14 mouse cellular contexts compared by ENCODE assay signal in the genomic region with DNA sequence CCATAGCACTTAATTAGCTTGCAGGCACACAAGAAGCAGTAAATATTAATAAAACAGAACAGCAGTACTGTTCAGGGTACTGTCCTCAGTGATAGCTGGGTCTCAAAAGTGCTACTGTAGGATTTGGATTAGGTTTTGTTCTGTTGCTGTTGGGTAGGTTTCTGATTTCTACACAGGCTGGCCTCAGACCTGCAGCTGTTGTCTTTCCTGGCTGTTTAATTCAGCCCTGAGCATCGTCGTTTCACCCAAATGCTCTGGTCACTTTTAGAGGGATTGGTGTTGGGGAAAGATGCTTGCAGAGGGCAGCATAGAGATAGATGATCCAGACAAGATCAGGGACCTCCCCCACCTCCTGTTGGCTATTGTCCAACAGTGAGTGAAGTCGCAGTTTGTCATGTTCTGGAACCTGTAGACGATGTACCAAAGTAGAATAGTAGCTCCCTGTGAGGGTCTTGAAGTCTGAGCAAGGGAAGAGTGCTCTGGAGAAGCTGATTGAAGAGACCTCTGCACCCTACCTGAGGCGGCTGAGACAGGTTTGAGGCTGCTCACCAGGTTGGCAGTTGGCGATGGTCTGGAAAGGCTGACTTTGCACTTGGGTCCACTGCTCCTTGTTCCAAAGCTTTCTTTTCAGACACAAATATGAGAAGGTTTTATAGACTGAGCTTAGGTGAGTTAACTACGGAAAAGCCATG. TPM values are rescaled to one million over a fixed set of nuclear protein-coding genes. Genes with fewer than 3 reads are reported as not detected.
DNase-seq lines count a peak whose midpoint lies in the region; ATAC-seq and TF ChIP-seq lines count a peak whose summit lies in the region.
"Had no signal": no experiment of that assay in that cellular context is flagged by ENCODE, and none has a peak within 500 bp of the region (broad histone marks: within the 10 kb centered on the region; RNA-seq: fewer than 3 reads in every experiment).

No protein-coding gene starts in this region.

- TF ChIP-seq CTCF in heart, adult 2 months (IDR thresholded peaks at IDR 0.05): no peak

- no peak overlapping the region for H3K9ac ChIP-seq in heart, adult 2 months (ENCODE audit: low read depth, low read length)
- no peak overlapping the region for H3K9ac ChIP-seq in limb, embryonic 12.5 days (replicated peaks)
- H3K9ac ChIP-seq: lung, embryonic 15.5 days; stomach, embryonic 15.5 days had no signal

- no peak overlapping the region for H3K4me3 ChIP-seq in heart, adult 2 months
- H3K4me3 ChIP-seq in limb, embryonic 12.5 days (replicated peaks): no peak overlapping the region
- no peak overlapping the region for H3K4me3 ChIP-seq in limb, embryonic 10.5 days
- H3K4me3 ChIP-seq: lung, embryonic 15.5 days; stomach, embryonic 15.5 days had no signal

- no peak for TF ChIP-seq POLR2A in heart, adult 2 months (IDR thresholded peaks at IDR 0.05; ENCODE audit: insufficient read depth, low read depth, low read length)

- no peaks in the 10 kb centered on the region for H3K9me3 ChIP-seq in limb, embryonic 12.5 days
- no peaks in the 10 kb centered on the region for H3K9me3 ChIP-seq in limb, embryonic 10.5 days (replicated peaks)
- H3K9me3 ChIP-seq: lung, embryonic 15.5 days; stomach, embryonic 15.5 days had no signal

- no peaks in the 10 kb centered on the region for H3K27me3 ChIP-seq in heart, adult 2 months (ENCODE audit: control insufficient read depth, insufficient read depth, low read length)
- H3K27me3 ChIP-seq in limb, embryonic 12.5 days: no peaks in the 10 kb centered on the region
- no peaks in the 10 kb centered on the region for H3K27me3 ChIP-seq in limb, embryonic 10.5 days (ENCODE audit: low read depth, poor library complexity, severe bottlenecking)
- H3K27me3 ChIP-seq: lung, embryonic 15.5 days; stomach, embryonic 15.5 days had no signal

- H3K27ac ChIP-seq in heart, adult 2 months: peak overlapping the region; percentile 18; the same call in 1 of the 2 replicates
- H3K27ac ChIP-seq in limb, embryonic 12.5 days: peak overlapping the region; percentile 35; the same call in 1 of the 2 replicates
- no peak overlapping the region for H3K27ac ChIP-seq in limb, embryonic 10.5 days
- H3K27ac ChIP-seq: hindbrain, postnatal 0 days; lung, embryonic 15.5 days; stomach, embryonic 15.5 days had no signal

- ATAC-seq in limb, embryonic 12.5 days (ENCODE audit: insufficient number of reproducible peaks, insufficient read depth, low FRiP score, low TSS enrichment, low read depth): no peak
- no peak for ATAC-seq in megakaryocyte progenitor cell, adult 5-6 weeks (replicated peaks; ENCODE audit: poor library complexity)
- ATAC-seq: hindbrain, postnatal 0 days had no signal

- no peak for TF ChIP-seq EP300 in heart, adult 2 months (IDR thresholded peaks at IDR 0.05; ENCODE audit: insufficient read depth, low read depth, low read length)

- H3K4me1 ChIP-seq in heart, adult 2 months (ENCODE audit: control insufficient read depth, insufficient read depth, low read length): peaks cover 9% of the 10 kb centered on the region
- H3K4me1 ChIP-seq in limb, embryonic 12.5 days (replicated peaks): peaks cover 8% of the 10 kb centered on the region; the same call in 1 of the 2 replicates
- no peaks in the 10 kb centered on the region for H3K4me1 ChIP-seq in limb, embryonic 10.5 days
- H3K4me1 ChIP-seq: stomach, embryonic 15.5 days had no signal

- no peak for DNase-seq in heart, adult 2 months
- no peak for DNase-seq in heart, postnatal 10 days
- no peak for DNase-seq in limb, embryonic 10.5 days (ENCODE audit: low spot score)
- DNase-seq in kidney, postnatal 10 days: peak; percentile 67
- DNase-seq in yolk sac, embryonic 10.5 days (ENCODE audit: low spot score): peak; percentile 18
- DNase-seq in gastrocnemius, postnatal 25 days: no peak
- DNase-seq: adrenal gland, postnatal 14 days; gastrocnemius, postnatal 36 days; layer of hippocampus, adult 9-11 months had no signal

- intact Hi-C loops in heart, adult 2 months (cut with DNase I): no loop called here
- intact Hi-C loops in heart, postnatal 10 days (cut with DNase I): no loop called here

- H3K4me2 ChIP-seq in limb, embryonic 12.5 days: no peak overlapping the region
- H3K4me2 ChIP-seq: lung, embryonic 15.5 days; stomach, embryonic 15.5 days had no signal

- WGBS in heart, adult 2 months: 67% methylated on average over 7 of the region's 7 CpGs
- WGBS in limb, embryonic 12.5 days: 82% methylated on average over 7 of the region's 7 CpGs
- 84% methylated on average over 7 of the region's 7 CpGs for WGBS in limb, embryonic 10.5 days

- no peaks in the 10 kb centered on the region for H3K36me3 ChIP-seq in heart, adult 2 months (ENCODE audit: control insufficient read depth, insufficient read depth, low read length)
- peaks cover 35% of the 10 kb centered on the region for H3K36me3 ChIP-seq in limb, embryonic 12.5 days
- peaks cover 29% of the 10 kb centered on the region for H3K36me3 ChIP-seq in limb, embryonic 10.5 days

- H3K79me2 ChIP-seq in heart, adult 2 months (replicated peaks; ENCODE audit: control insufficient read depth, insufficient read depth, low read length): no peaks in the 10 kb centered on the region

RNA-seq across cellular contexts. Expression of gene Tmc8, which starts 51.9 kb away (rescaled TPM):
- 1 to 10 TPM; 3.3 to 3.7 TPM for total RNA-seq in heart, adult 2 months (2021)
- 6.1 and 9.5 TPM in 2 replicates for polyA plus RNA-seq in heart, adult 2 months (2012; rRNA removed)
- total RNA-seq in heart, postnatal 10 days (2021): 1 to 10 TPM; 4.4 to 6.4 TPM
- 0.53 and 1.2 TPM in 2 replicates for polyA plus RNA-seq in limb, embryonic 12.5 days (2016; fragmentation: Nextera tagmentation; extraction: Ambion mirVana)
- polyA plus RNA-seq in limb, embryonic 10.5 days (2016; fragmentation: Nextera tagmentation; extraction: Ambion mirVana): 1.4 and 1.5 TPM in 2 replicates
- total RNA-seq in gastrocnemius, postnatal 25 days (2021): 1 to 10 TPM in 1 of 2 experiments, under 1 TPM in 1; 0.56 to 1.6 TPM
- total RNA-seq in megakaryocyte progenitor cell, adult 5-6 weeks (2015): 2.1 and 3.1 TPM in 2 replicates
- total RNA-seq in megakaryocyte progenitor cell, adult 5-6 weeks (2017): 2.0 and 2.1 TPM in 2 replicates

RNA-seq across cellular contexts. Expression of gene Tmc6, which starts 52.1 kb away (rescaled TPM):
- 10 to 100 TPM; 12.6 to 15.7 TPM for total RNA-seq in heart, adult 2 months (2021)
- polyA plus RNA-seq in heart, adult 2 months (2012; rRNA removed): 18.1 and 23.3 TPM in 2 replicates
- total RNA-seq in heart, postnatal 10 days (2021): 10 to 100 TPM; 29.4 to 33.7 TPM
- polyA plus RNA-seq in limb, embryonic 12.5 days (2016; fragmentation: Nextera tagmentation; extraction: Ambion mirVana): 20.3 and 22.4 TPM in 2 replicates
- 25.1 and 28.2 TPM in 2 replicates for polyA plus RNA-seq in limb, embryonic 10.5 days (2016; fragmentation: Nextera tagmentation; extraction: Ambion mirVana)
- total RNA-seq in gastrocnemius, postnatal 25 days (2021): 1 to 10 TPM; 6.8 to 7.8 TPM
- total RNA-seq in megakaryocyte progenitor cell, adult 5-6 weeks (2015): 34.0 and 50.6 TPM in 2 replicates
- 8.6 and 13.1 TPM in 2 replicates for total RNA-seq in megakaryocyte progenitor cell, adult 5-6 weeks (2017)

Comparison
In these comparisons a context has a peak if more than half of its experiments do, and no peak if none do; other contexts are left out.
1. DNase-seq: peak in kidney, postnatal 10 days (single experiment) and yolk sac, embryonic 10.5 days (single experiment); none in heart, adult 2 months (0 of 2), heart, postnatal 10 days (0 of 2), limb, embryonic 10.5 days (single experiment) and gastrocnemius, postnatal 25 days (single experiment).